Mouse (Mus musculus): Measurements from ENCODE around the gene Stk40.
A peak's percentile ranks its signal among the peaks of the same experiment; 100 is the strongest.

The Stk40 gene

GRCm38 (mm10) chr4:126120506-126120905, 16.7 kb downstream of the Stk40 start:
- DNase-seq (ENCODE audit: low spot score in 2 of 2): no peak

- no peak for DNase-seq (ENCODE audit: low spot score in 2 of 2)
These were observed 19.7 kb downstream of the Stk40 start for GRCm38 (mm10) chr4:126123309-126124040.

GRCm38 (mm10) chr4:126130502-126130901, 26.7 kb downstream of the Stk40 start:
- DNase-seq (ENCODE audit: low spot score in 2 of 2): no peak

- DNase-seq (ENCODE audit: low spot score in 2 of 2): no peak
These were observed 27.7 kb downstream of the Stk40 start for GRCm38 (mm10) chr4:126131290-126132121.

GRCm38 (mm10) chr4:126132636-126133264, 29.0 kb downstream of the Stk40 start:
- no peak for DNase-seq (ENCODE audit: low spot score in 2 of 2)

- DNase-seq (ENCODE audit: low spot score in 2 of 2): no peak
These were observed 30.5 kb downstream of the Stk40 start for GRCm38 (mm10) chr4:126134236-126134635.

GRCm38 (mm10) chr4:126134639-126135038, 30.9 kb downstream of the Stk40 start:
- DNase-seq (ENCODE audit: low spot score in 2 of 2): no peak

- no peak for DNase-seq (ENCODE audit: low spot score in 2 of 2)
These were observed 34.0 kb downstream of the Stk40 start for GRCm38 (mm10) chr4:126137773-126138172.

GRCm38 (mm10) chr4:126141021-126141420, 37.3 kb downstream of the Stk40 start:
- no peak for DNase-seq (ENCODE audit: low spot score in 2 of 2)

GRCm38 (mm10) chr4:126145396-126145795, 41.6 kb downstream of the Stk40 start:
- no peak for DNase-seq (ENCODE audit: low spot score in 2 of 2)

GRCm38 (mm10) chr4:126146974-126147532, 43.3 kb downstream of the Stk40 start:
- DNase-seq (ENCODE audit: low spot score in 2 of 2): no peak

- DNase-seq (ENCODE audit: low spot score in 2 of 2): peak; percentile 87 to 89
These were observed 43.9 kb downstream of the Stk40 start, which contains the start of gene Eva1b for GRCm38 (mm10) chr4:126147533-126148160. Gene Eva1b (plus strand): TSS chr4:126147744.

- peak; percentile 74 to 75 for DNase-seq (ENCODE audit: low spot score in 2 of 2)
These were observed 44.6 kb downstream of the Stk40 start for GRCm38 (mm10) chr4:126148161-126148961.

- no peak for DNase-seq (ENCODE audit: low spot score in 2 of 2)
These were observed 45.4 kb downstream of the Stk40 start for GRCm38 (mm10) chr4:126149041-126149676.

- DNase-seq (ENCODE audit: low spot score in 2 of 2): no peak
These were observed 46.0 kb downstream of the Stk40 start for GRCm38 (mm10) chr4:126149798-126150197.

GRCm38 (mm10) chr4:126150297-126150948, 46.7 kb downstream of the Stk40 start:
- peak; percentile 74 to 86 for DNase-seq (ENCODE audit: low spot score in 2 of 2)

GRCm38 (mm10) chr4:126150949-126151320, 47.2 kb downstream of the Stk40 start:
- no peak for DNase-seq (ENCODE audit: low spot score in 2 of 2)

- no peak for DNase-seq (ENCODE audit: low spot score in 2 of 2)
These were observed 48.1 kb downstream of the Stk40 start for GRCm38 (mm10) chr4:126151701-126152440.

- DNase-seq (ENCODE audit: low spot score in 2 of 2): no peak
These were observed 49.1 kb downstream of the Stk40 start for GRCm38 (mm10) chr4:126152864-126153263.
